Mouse (Mus musculus): ENCODE measurements around the gene Insl6.

Insl6 gene

GRCm38 (mm10) chr19:29354895-29355877 is 30.0 kb upstream of the Insl6 start:
- peak; percentile 57 to 83 for DNase-seq (ENCODE audit: low spot score in 2 of 2)

- DNase-seq (ENCODE audit: low spot score in 2 of 2), result no peak
These were observed 25.8 kb upstream of the Insl6 start for GRCm38 (mm10) chr19:29350991-29351390.

- DNase-seq (ENCODE audit: low spot score in 2 of 2), result no peak
These were observed 20.5 kb upstream of the Insl6 start for GRCm38 (mm10) chr19:29345636-29346035.

GRCm38 (mm10) chr19:29344868-29345267 is 19.7 kb upstream of the Insl6 start:
- no peak for DNase-seq (ENCODE audit: low spot score in 2 of 2)

- DNase-seq (ENCODE audit: low spot score in 2 of 2), result no peak
These were observed 17.1 kb upstream of the Insl6 start for GRCm38 (mm10) chr19:29342281-29342680.

- no peak for DNase-seq (ENCODE audit: low spot score in 2 of 2)
These were observed 15.9 kb upstream of the Insl6 start for GRCm38 (mm10) chr19:29341029-29341428.

GRCm38 (mm10) chr19:29336624-29337023 is 11.5 kb upstream of the Insl6 start:
- DNase-seq (ENCODE audit: low spot score in 2 of 2), result no peak

GRCm38 (mm10) chr19:29334068-29334745 is 9.1 kb upstream of the Insl6 start, which contains the start of gene Rln1:
Gene Rln1, minus strand, starts transcription at chr19:29334670.
- DNase-seq (ENCODE audit: low spot score in 2 of 2), result no peak

- no peak for DNase-seq (ENCODE audit: low spot score in 2 of 2)
These were observed 1.8 kb upstream of the Insl6 start for GRCm38 (mm10) chr19:29326822-29327552.

- no peak for DNase-seq (ENCODE audit: low spot score in 2 of 2)
These were observed 1.2 kb upstream of the Insl6 start for GRCm38 (mm10) chr19:29326396-29326795.

- DNase-seq (ENCODE audit: low spot score in 2 of 2), result no peak
These were observed 660 bp upstream of the Insl6 start for GRCm38 (mm10) chr19:29325852-29326180.

- DNase-seq (ENCODE audit: low spot score in 2 of 2), result no peak
These were observed 1.6 kb downstream of the Insl6 start for GRCm38 (mm10) chr19:29323416-29324049.

GRCm38 (mm10) chr19:29312661-29313060 is 12.5 kb downstream of the Insl6 start:
- DNase-seq (ENCODE audit: low spot score in 2 of 2), result no peak

- DNase-seq (ENCODE audit: low spot score in 2 of 2), result no peak
These were observed 13.4 kb downstream of the Insl6 start for GRCm38 (mm10) chr19:29311791-29312190.

GRCm38 (mm10) chr19:29308832-29309231 is 16.3 kb downstream of the Insl6 start:
- DNase-seq (ENCODE audit: low spot score in 2 of 2), result no peak

- no peak for DNase-seq (ENCODE audit: low spot score in 2 of 2)
These were observed 23.0 kb downstream of the Insl6 start for GRCm38 (mm10) chr19:29302119-29302518.

GRCm38 (mm10) chr19:29300919-29301318 is 24.2 kb downstream of the Insl6 start:
- no peak for DNase-seq (ENCODE audit: low spot score in 2 of 2)

- no peak for DNase-seq (ENCODE audit: low spot score in 2 of 2)
These were observed 27.8 kb downstream of the Insl6 start for GRCm38 (mm10) chr19:29297366-29297765.

GRCm38 (mm10) chr19:29296166-29296565 is 29.0 kb downstream of the Insl6 start:
- DNase-seq (ENCODE audit: low spot score in 2 of 2), result no peak

- no peak for DNase-seq (ENCODE audit: low spot score in 2 of 2)
These were observed 30.4 kb downstream of the Insl6 start for GRCm38 (mm10) chr19:29294756-29295155.

- no peak for DNase-seq (ENCODE audit: low spot score in 2 of 2)
These were observed 32.6 kb downstream of the Insl6 start for GRCm38 (mm10) chr19:29292546-29292945.

- no peak for DNase-seq (ENCODE audit: low spot score in 2 of 2)
These were observed 33.6 kb downstream of the Insl6 start for GRCm38 (mm10) chr19:29291532-29291931.
